Mouse (Mus musculus) limb, embryonic 13.5 days (tissue): ENCODE data around the gene Gpr161. TPM values are rescaled to one million over a fixed set of nuclear protein-coding genes. Genes with fewer than 3 reads are reported as not detected.

Experiments
- ATAC-seq: fragments of 200-750 bp; cut with Nextera tagmentation; 2 replicates; pipeline ENCODE4 v1.8.0; 2017; ENCODE audit warnings: low read depth, moderate number of reproducible peaks, moderate TSS enrichment; ENCODE audit not compliant: low FRiP score
- H3K27ac ChIP-seq: fragments of 300-500 bp; sonication (generic); 2 replicates; pipeline ENCODE4 v1.5.1; 2015; ENCODE audit warnings: inconsistent platforms, mild to moderate bottlenecking, moderate library complexity
- H3K27me3 ChIP-seq: fragments of 300-500 bp; sonication (generic); 2 replicates; pipeline ENCODE4 v1.6.1; 2015; ENCODE audit warnings: mild to moderate bottlenecking, inconsistent platforms
- H3K36me3 ChIP-seq: fragments of 300-500 bp; sonication (generic); 2 replicates; pipeline ENCODE4 v1.6.1; 2015; ENCODE audit warnings: inconsistent platforms, mild to moderate bottlenecking, moderate library complexity
- H3K4me1 ChIP-seq: fragments of 300-500 bp; sonication (generic); 2 replicates; pipeline ENCODE4 v1.6.1; 2015; ENCODE audit warnings: inconsistent platforms
- H3K4me2 ChIP-seq: fragments of 300-500 bp; sonication (generic); replicated peaks from 2 replicates; pipeline ENCODE4 v1.6.1; 2015; ENCODE audit warnings: inconsistent platforms, mild to moderate bottlenecking, moderate library complexity
- H3K4me3 ChIP-seq: fragments of 300-500 bp; sonication (generic); 2 replicates; pipeline ENCODE4 v1.5.1; 2015; ENCODE audit warnings: moderate library complexity, mild to moderate bottlenecking, inconsistent platforms
- H3K9ac ChIP-seq: fragments of 300-500 bp; sonication (generic); 2 replicates; pipeline ENCODE4 v1.6.1; 2015; ENCODE audit warnings: mild to moderate bottlenecking, inconsistent platforms
- H3K9me3 ChIP-seq: fragments of 300-500 bp; sonication (generic); 2 replicates; pipeline ENCODE4 v1.6.1; 2016; ENCODE audit warnings: inconsistent platforms
- WGBS: fragments of 180-500 bp; shearing (Covaris S2); methylation state at CpG from one replicate; pipeline ENCODE4 v1.1.7; 2015; 5-methylcytosine and 5-hydroxymethylcytosine counted together
- polyA plus RNA-seq: library from polyadenylated mRNA; unstranded; fragments of >200 nt; fragmentation: Nextera tagmentation; extraction: Ambion mirVana; gene quantifications from 2 replicates; pipeline ENCODE4 v1.2.1, GENCODE M21; 2015

Gene Gpr161
- 1.8 TPM in 2 replicates for polyA plus RNA-seq

- Histone ChIP-seq H3K4me1 (no peaks in the 10 kb centered on the region), H3K9ac (no peak within 1 kb of the TSS), H3K27ac (no peak within 1 kb of the TSS), H3K9me3 (no peaks in the 10 kb centered on the region), H3K36me3 (peaks cover 39% of the 10 kb centered on the region), H3K4me3 (no peak within 1 kb of the TSS), H3K27me3 (no peaks in the 10 kb centered on the region), H3K4me2 (no peak within 1 kb of the TSS)
- ATAC-seq: no peak
- 95% methylated on average over 1 of the region's 1 CpGs for WGBS
Measured at GRCm38 (mm10) chr1:165295489-165295888, at the start of gene Gpr161. Gene Gpr161, plus strand, starts transcription at chr1:165295789.

- no peaks in the 10 kb centered on the region for H3K9me3 ChIP-seq
- H3K36me3 ChIP-seq: no peaks in the 10 kb centered on the region
- no peaks in the 10 kb centered on the region for H3K27me3 ChIP-seq
- H3K4me3 ChIP-seq: no peak overlapping the region
- 83% methylated on average over 5 of the region's 5 CpGs for WGBS
- no peak for ATAC-seq
- H3K4me2 ChIP-seq: no peak overlapping the region
- H3K4me1 ChIP-seq: no peaks in the 10 kb centered on the region
- no peak overlapping the region for H3K9ac ChIP-seq
- no peak overlapping the region for H3K27ac ChIP-seq
Measured at GRCm38 (mm10) chr1:165246587-165246986, 49.0 kb upstream of the Gpr161 start.

- Histone ChIP-seq H3K9me3 (no peaks in the 10 kb centered on the region), H3K27ac (no peak overlapping the region), H3K4me1 (no peaks in the 10 kb centered on the region), H3K36me3 (no peaks in the 10 kb centered on the region), H3K27me3 (no peaks in the 10 kb centered on the region), H3K4me2 (no peak overlapping the region), H3K4me3 (no peak overlapping the region), H3K9ac (no peak overlapping the region)
- WGBS: 57% methylated on average over 5 of the region's 5 CpGs
- ATAC-seq: no peak
Measured at GRCm38 (mm10) chr1:165247085-165247484, 48.5 kb upstream of the Gpr161 start.

- Histone ChIP-seq H3K4me1 (no peaks in the 10 kb centered on the region), H3K4me2 (no peak overlapping the region), H3K36me3 (no peaks in the 10 kb centered on the region), H3K4me3 (no peak overlapping the region), H3K9ac (no peak overlapping the region), H3K9me3 (no peaks in the 10 kb centered on the region), H3K27me3 (no peaks in the 10 kb centered on the region), H3K27ac (no peak overlapping the region)
- WGBS: 95% methylated on average over 3 of the region's 3 CpGs
- ATAC-seq: no peak
Measured at GRCm38 (mm10) chr1:165247788-165248187, 47.8 kb upstream of the Gpr161 start.

- Histone ChIP-seq H3K27me3 (no peaks in the 10 kb centered on the region), H3K36me3 (no peaks in the 10 kb centered on the region), H3K4me3 (no peak overlapping the region), H3K4me2 (no peak overlapping the region), H3K27ac (no peak overlapping the region), H3K9ac (no peak overlapping the region), H3K4me1 (no peaks in the 10 kb centered on the region), H3K9me3 (no peaks in the 10 kb centered on the region)
- no peak for ATAC-seq
- WGBS: 63% methylated on average over 4 of the region's 4 CpGs
Measured at GRCm38 (mm10) chr1:165248842-165249241, 46.7 kb upstream of the Gpr161 start.

- H3K4me1 ChIP-seq: no peaks in the 10 kb centered on the region
- H3K4me3 ChIP-seq: no peak overlapping the region
- H3K27me3 ChIP-seq: no peaks in the 10 kb centered on the region
- H3K9me3 ChIP-seq: no peaks in the 10 kb centered on the region
- H3K4me2 ChIP-seq: no peak overlapping the region
- H3K27ac ChIP-seq: no peak overlapping the region
- no peak for ATAC-seq
- whole genome bisulfite sequencing: 83% methylated on average over 2 of the region's 2 CpGs
- H3K9ac ChIP-seq: no peak overlapping the region
- no peaks in the 10 kb centered on the region for H3K36me3 ChIP-seq
Measured at GRCm38 (mm10) chr1:165250546-165250945, 45.0 kb upstream of the Gpr161 start.

- 48% methylated on average over 11 of the region's 11 CpGs for WGBS
- H3K4me1 ChIP-seq: no peaks in the 10 kb centered on the region
- no peak overlapping the region for H3K4me3 ChIP-seq
- no peak for ATAC-seq
- H3K27ac ChIP-seq: no peak overlapping the region
- H3K27me3 ChIP-seq: no peaks in the 10 kb centered on the region
- no peak overlapping the region for H3K9ac ChIP-seq
- H3K4me2 ChIP-seq: 0 out of 2 replicates have a peak overlapping the region, but pooled peaks have one; percentile 19
- no peaks in the 10 kb centered on the region for H3K9me3 ChIP-seq
- H3K36me3 ChIP-seq: no peaks in the 10 kb centered on the region
Measured at GRCm38 (mm10) chr1:165252027-165252671, 43.4 kb upstream of the Gpr161 start.

GRCm38 (mm10) chr1:165274946-165275345 lies 20.6 kb upstream of the Gpr161 start:
- Histone ChIP-seq H3K4me2 (no peak overlapping the region), H3K4me3 (no peak overlapping the region), H3K9me3 (no peaks in the 10 kb centered on the region), H3K27me3 (no peaks in the 10 kb centered on the region), H3K36me3 (no peaks in the 10 kb centered on the region), H3K4me1 (no peaks in the 10 kb centered on the region), H3K9ac (no peak overlapping the region), H3K27ac (no peak overlapping the region)
- 88% methylated on average over 6 of the region's 6 CpGs for WGBS
- no peak for ATAC-seq

GRCm38 (mm10) chr1:165280741-165281140 lies 14.8 kb upstream of the Gpr161 start:
- Histone ChIP-seq H3K27me3 (no peaks in the 10 kb centered on the region), H3K27ac (peak overlapping the region; percentile 93; the same call in 1 of the 2 replicates), H3K4me3 (peak overlapping the region; percentile 76), H3K4me2 (peak overlapping the region; percentile 91), H3K4me1 (peaks cover 32% of the 10 kb centered on the region), H3K9me3 (no peaks in the 10 kb centered on the region), H3K36me3 (no peaks in the 10 kb centered on the region), H3K9ac (peak overlapping the region; percentile 89; the same call in 1 of the 2 replicates)
- WGBS: 30% methylated on average over 10 of the region's 10 CpGs
- no peak for ATAC-seq

- ATAC-seq: peak; percentile 89
- peak overlapping the region; percentile 91 for H3K4me2 ChIP-seq
- H3K9ac ChIP-seq: peak overlapping the region; percentile 89
- no peaks in the 10 kb centered on the region for H3K27me3 ChIP-seq
- H3K27ac ChIP-seq: peak overlapping the region; percentile 93
- H3K36me3 ChIP-seq: no peaks in the 10 kb centered on the region
- WGBS: under 1% methylated on average over 55 of the region's 71 CpGs
- peaks cover 35% of the 10 kb centered on the region for H3K4me1 ChIP-seq
- no peaks in the 10 kb centered on the region for H3K9me3 ChIP-seq
- H3K4me3 ChIP-seq: peak overlapping the region; percentile 76
Measured at GRCm38 (mm10) chr1:165281351-165282221, 14.0 kb upstream of the Gpr161 start.

- Histone ChIP-seq H3K4me3 (peak overlapping the region; percentile 76), H3K4me2 (peak overlapping the region; percentile 91), H3K27ac (peak overlapping the region; percentile 93), H3K9ac (peak overlapping the region; percentile 89), H3K36me3 (0 out of 2 replicates have a peak, but pooled peaks cover 1% of the 10 kb centered on the region), H3K27me3 (no peaks in the 10 kb centered on the region), H3K9me3 (no peaks in the 10 kb centered on the region), H3K4me1 (peaks cover 35% of the 10 kb centered on the region)
- ATAC-seq: no peak; the same call in none of the 2 replicates
- under 1% methylated on average over 35 of the region's 35 CpGs for WGBS
Measured at GRCm38 (mm10) chr1:165282222-165282966, 13.2 kb upstream of the Gpr161 start.

GRCm38 (mm10) chr1:165282967-165283345 lies 12.6 kb upstream of the Gpr161 start:
- WGBS: 15% methylated on average over 7 of the region's 7 CpGs
- Histone ChIP-seq H3K9me3 (no peaks in the 10 kb centered on the region), H3K9ac (peak overlapping the region; percentile 89), H3K27me3 (no peaks in the 10 kb centered on the region), H3K36me3 (0 out of 2 replicates have a peak, but pooled peaks cover 7% of the 10 kb centered on the region), H3K27ac (peak overlapping the region; percentile 93; the same call in 1 of the 2 replicates), H3K4me2 (peak overlapping the region; percentile 91), H3K4me3 (peak overlapping the region; percentile 76), H3K4me1 (peaks cover 35% of the 10 kb centered on the region)
- no peak for ATAC-seq
